8 mouse cellular contexts compared by ENCODE assay signal in genomic region chr19:23140689-23141317, GRCm38 (mm10). TPM values are rescaled to one million over a fixed set of nuclear protein-coding genes. Genes with fewer than 3 reads are reported as not detected.
DNase-seq lines count a peak whose midpoint lies in the region; ATAC-seq and TF ChIP-seq lines count a peak whose summit lies in the region.

TSS of gene Klf9 (plus strand) at chr19:23141226.

- H3K36me3 ChIP-seq in forebrain, embryonic 15.5 days = no peaks in the 10 kb centered on the region
- no peaks in the 10 kb centered on the region for H3K36me3 ChIP-seq in liver, postnatal 0 days (replicated peaks; ENCODE audit: insufficient read depth, low read length)
- H3K36me3 ChIP-seq in neural tube, embryonic 13.5 days = no peaks in the 10 kb centered on the region
- H3K36me3 ChIP-seq in testis, adult 2 months (ENCODE audit: control insufficient read depth, insufficient read depth, low read length) = no peaks in the 10 kb centered on the region

- TF ChIP-seq EP300 in liver, postnatal 0 days (IDR thresholded peaks at IDR 0.05; ENCODE audit: low read depth) = peak; percentile 45; the same call in 1 of the 2 replicates

- peak within 1 kb of the TSS; percentile 60 for H3K27ac ChIP-seq in forebrain, embryonic 15.5 days (replicated peaks)
- H3K27ac ChIP-seq in liver, postnatal 0 days (ENCODE audit: low read depth) = peak within 1 kb of the TSS; percentile 100
- H3K27ac ChIP-seq in neural tube, embryonic 13.5 days (replicated peaks) = peak within 1 kb of the TSS; percentile 70; the same call in 1 of the 2 replicates
- H3K27ac ChIP-seq in testis, adult 2 months (ENCODE audit: control insufficient read depth, insufficient read depth, low read depth, low read length) = peak within 1 kb of the TSS; percentile 98

- H3K27me3 ChIP-seq in forebrain, embryonic 15.5 days = peaks cover 25% of the 10 kb centered on the region
- H3K27me3 ChIP-seq in liver, postnatal 0 days (ENCODE audit: insufficient read depth, low read length) = no peaks in the 10 kb centered on the region
- H3K27me3 ChIP-seq in neural tube, embryonic 13.5 days = peaks cover 69% of the 10 kb centered on the region
- H3K27me3 ChIP-seq in testis, adult 2 months (ENCODE audit: control insufficient read depth, insufficient read depth, low read length) = peaks cover 6% of the 10 kb centered on the region

- H3K4me2 ChIP-seq in forebrain, embryonic 15.5 days (replicated peaks) = peak within 1 kb of the TSS; percentile 100
- peak within 1 kb of the TSS; percentile 95 for H3K4me2 ChIP-seq in liver, postnatal 0 days (ENCODE audit: low read depth, low read length)
- H3K4me2 ChIP-seq in neural tube, embryonic 13.5 days = peak within 1 kb of the TSS; percentile 98

- TF ChIP-seq CTCF in liver, postnatal 0 days (IDR thresholded peaks at IDR 0.05; ENCODE audit: low read depth) = no peak
- no peak for TF ChIP-seq CTCF in testis, adult 2 months (IDR thresholded peaks at IDR 0.05; ENCODE audit: control insufficient read depth, insufficient read depth, insufficient replicate concordance, low read depth, low read length)

- intact Hi-C loops in heart, postnatal 14 days (cut with DNase I) = loop anchor here (10.0 kb wide), 1 partner anchor 1866 kb away; the partner anchor contains the start of gene Zfand5

- H3K9me3 ChIP-seq in forebrain, embryonic 15.5 days = no peaks in the 10 kb centered on the region
- no peaks in the 10 kb centered on the region for H3K9me3 ChIP-seq in liver, postnatal 0 days (ENCODE audit: low read length)
- no peaks in the 10 kb centered on the region for H3K9me3 ChIP-seq in neural tube, embryonic 13.5 days

- WGBS in forebrain, embryonic 15.5 days = under 1% methylated on average over 50 of the region's 52 CpGs
- WGBS in liver, postnatal 0 days (ENCODE audit: insufficient replicate concordance) = 0% methylated on average over 52 of the region's 52 CpGs
- 0% methylated on average over 52 of the region's 52 CpGs for WGBS in neural tube, embryonic 13.5 days

- DNase-seq in ES-CJ7 (ENCODE audit: low read depth, low spot score) = peak; percentile 98
- peak; percentile 92 to 93 for DNase-seq in cerebellum, adult 18-20 months
- DNase-seq in heart, postnatal 14 days = peak; percentile 95 to 96
- peak; percentile 96 for DNase-seq in layer of hippocampus, adult 11-12 months (ENCODE audit: low spot score)
- DNase-seq in liver, postnatal 0 days = peak; percentile 92

- H3K9ac ChIP-seq in forebrain, embryonic 15.5 days (replicated peaks) = peak within 1 kb of the TSS; percentile 46
- H3K9ac ChIP-seq in liver, postnatal 0 days (replicated peaks) = peak within 1 kb of the TSS; percentile 97
- H3K9ac ChIP-seq in neural tube, embryonic 13.5 days = peak within 1 kb of the TSS; percentile 70

- peak; percentile 92 for ATAC-seq in forebrain, embryonic 15.5 days (replicated peaks)
- ATAC-seq in liver, postnatal 0 days = peak; percentile 89
- ATAC-seq in neural tube, embryonic 13.5 days (ENCODE audit: low read depth) = peak; percentile 93

- peak; percentile 90 for TF ChIP-seq POLR2A in testis, adult 2 months (IDR thresholded peaks at IDR 0.05; ENCODE audit: control insufficient read depth, low read depth, low read length)

- peaks cover 35% of the 10 kb centered on the region for H3K4me1 ChIP-seq in forebrain, embryonic 15.5 days
- H3K4me1 ChIP-seq in liver, postnatal 0 days (ENCODE audit: insufficient read depth) = peaks cover 26% of the 10 kb centered on the region; the same call in 1 of the 2 replicates
- peaks cover 31% of the 10 kb centered on the region for H3K4me1 ChIP-seq in neural tube, embryonic 13.5 days (replicated peaks)
- H3K4me1 ChIP-seq in testis, adult 2 months (ENCODE audit: control insufficient read depth, insufficient read depth, low read length) = peaks cover 18% of the 10 kb centered on the region

- peak within 1 kb of the TSS; percentile 69 for H3K4me3 ChIP-seq in forebrain, embryonic 15.5 days
- peak within 1 kb of the TSS; percentile 84 for H3K4me3 ChIP-seq in liver, postnatal 0 days (ENCODE audit: low read depth, low read length)
- peak within 1 kb of the TSS; percentile 62 for H3K4me3 ChIP-seq in neural tube, embryonic 13.5 days
- peak within 1 kb of the TSS; percentile 97 for H3K4me3 ChIP-seq in testis, adult 2 months (ENCODE audit: control insufficient read depth, low read depth, low read length)

RNA-seq across cellular contexts. Expression of gene Klf9, which starts in this region (rescaled TPM):
- 2.4 and 2.5 TPM in 2 replicates for polyA plus RNA-seq in forebrain, embryonic 15.5 days (2015; fragmentation: Nextera tagmentation; extraction: Ambion mirVana)
- total RNA-seq in heart, postnatal 14 days (2021) = 100 to 1,000 TPM; 137 to 150 TPM
- 12.6 and 17.2 TPM in 2 replicates for polyA plus RNA-seq in liver, postnatal 0 days (2015; fragmentation: Nextera tagmentation; extraction: Ambion mirVana)
- polyA plus RNA-seq in neural tube, embryonic 13.5 days (2015; fragmentation: Nextera tagmentation; extraction: Ambion mirVana) = 1.5 and 2.1 TPM in 2 replicates
- 19.7 and 21.4 TPM in 2 replicates for polyA plus RNA-seq in testis, adult 2 months (2012; rRNA removed)

Comparison
In these comparisons a context has a peak if more than half of its experiments do, and no peak if none do; other contexts are left out.
1. Peak in every context shown above with its lines: DNase-seq, ATAC-seq, H3K4me3 ChIP-seq and H3K27ac ChIP-seq.
2. H3K9ac ChIP-seq: peak in every context shown above with its lines; median percentile 97 in liver, postnatal 0 days; 70 in neural tube, embryonic 13.5 days; 46 in forebrain, embryonic 15.5 days.